In the genomic region with DNA sequence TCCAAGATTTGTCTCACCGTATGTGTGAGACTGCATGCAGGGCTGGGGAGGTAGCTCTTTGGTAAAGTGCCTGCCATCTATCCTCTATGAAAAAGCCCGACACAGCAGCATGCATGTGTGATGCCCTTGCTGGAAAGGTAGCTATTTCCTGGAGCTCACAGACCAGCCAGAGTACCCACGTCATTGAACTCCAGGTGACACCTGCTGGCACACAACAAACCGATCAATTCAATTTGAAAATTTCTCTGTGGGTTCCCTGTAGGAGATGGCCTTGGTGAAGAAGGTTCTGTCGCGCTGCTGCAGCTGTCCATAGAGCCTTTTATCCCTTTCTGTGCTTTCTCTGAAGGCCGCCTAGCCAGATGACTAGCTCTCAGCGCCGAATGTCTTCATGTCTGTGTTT, we compare ENCODE assay signal across 23 mouse cellular contexts.
DNase-seq lines count a peak whose midpoint lies in the region; ATAC-seq and TF ChIP-seq lines count a peak whose summit lies in the region.
"Had no signal": no experiment of that assay in that cellular context is flagged by ENCODE, and none has a peak within 500 bp of the region (broad histone marks: within the 10 kb centered on the region; RNA-seq: fewer than 3 reads in every experiment).

No protein-coding gene starts in this region.

- dilution Hi-C loops in CH12.LX (cut with MboI; ENCODE audit: extremely low pct_ligation_motif_present, extremely low pct_unique_long_range_greater_than_20kb, low sequenced_read_pairs) = no loop called here

- in situ Hi-C loops in CH12.LX (cut with MboI; ENCODE audit: low pct_ligation_motif_present, low pct_unique_long_range_greater_than_20kb, low sequenced_read_pairs) = no loop called here

- H3K9ac ChIP-seq in heart, adult 2 months (ENCODE audit: low read depth, low read length) = no peak overlapping the region
- H3K9ac ChIP-seq in liver, adult 2 months (ENCODE audit: low read depth, low read length) = no peak overlapping the region
- no peak overlapping the region for H3K9ac ChIP-seq in liver, embryonic 12.5 days
- no peak overlapping the region for H3K9ac ChIP-seq in CH12.LX (ENCODE audit: insufficient read depth, low read depth)
- H3K9ac ChIP-seq: embryonic facial prominence, embryonic 12.5 days; forebrain, embryonic 13.5 days; hindbrain, embryonic 13.5 days; limb, embryonic 12.5 days; liver, embryonic 14.5 days; lung, embryonic 15.5 days; midbrain, embryonic 12.5 days had no signal

- TF ChIP-seq RAD21 in CH12.LX (IDR thresholded peaks at IDR 0.05; ENCODE audit: low read depth, low read length) = peak; percentile 4

- H3K9me3 ChIP-seq in liver, embryonic 12.5 days (replicated peaks) = no peaks in the 10 kb centered on the region
- H3K9me3 ChIP-seq in CH12.LX (replicated peaks; ENCODE audit: low read length) = no peaks in the 10 kb centered on the region
- no peaks in the 10 kb centered on the region for H3K9me3 ChIP-seq in hindbrain, embryonic 10.5 days
- H3K9me3 ChIP-seq: embryonic facial prominence, embryonic 12.5 days; forebrain, embryonic 13.5 days; heart, embryonic 10.5 days; hindbrain, embryonic 13.5 days; limb, embryonic 12.5 days; lung, embryonic 15.5 days; midbrain, embryonic 12.5 days had no signal

- TF ChIP-seq POLR2A in heart, adult 2 months (IDR thresholded peaks at IDR 0.05; ENCODE audit: insufficient read depth, low read depth, low read length) = no peak
- no peak for TF ChIP-seq POLR2A in liver, adult 2 months (IDR thresholded peaks at IDR 0.05; ENCODE audit: extremely low read depth, insufficient read depth, low read length)
- no peak for TF ChIP-seq POLR2A in CH12.LX (IDR thresholded peaks at IDR 0.05; ENCODE audit: low read depth, low read length)

- no peak for TF ChIP-seq EP300 in heart, adult 2 months (IDR thresholded peaks at IDR 0.05; ENCODE audit: insufficient read depth, low read depth, low read length)
- TF ChIP-seq EP300 in CH12.LX (IDR thresholded peaks at IDR 0.05; ENCODE audit: low read length) = no peak

- peaks cover 2% of the 10 kb centered on the region; the same call in 1 of the 2 replicates for H3K4me1 ChIP-seq in heart, adult 2 months (ENCODE audit: control insufficient read depth, insufficient read depth, low read length)
- peaks cover 8% of the 10 kb centered on the region for H3K4me1 ChIP-seq in liver, adult 2 months (ENCODE audit: control insufficient read depth, insufficient read depth, low read length)
- H3K4me1 ChIP-seq in liver, embryonic 12.5 days = peaks cover 6% of the 10 kb centered on the region
- peaks cover 17 to 40% of the 10 kb centered on the region in 2 experiments for H3K4me1 ChIP-seq in CH12.LX (ENCODE audit: control insufficient read depth in 1 of 2, insufficient read depth in 2 of 2)
- H3K4me1 ChIP-seq in hindbrain, embryonic 10.5 days (replicated peaks) = peaks cover 21% of the 10 kb centered on the region
- H3K4me1 ChIP-seq: embryonic facial prominence, embryonic 12.5 days; forebrain, embryonic 13.5 days; lung, embryonic 15.5 days; midbrain, embryonic 12.5 days had no signal

- no peak for DNase-seq in heart, adult 2 months
- DNase-seq in heart, adult 18-20 months = no peak
- DNase-seq in liver, adult 2 months (ENCODE audit: extremely low read depth, low read depth, low spot score) = peak; percentile 68
- no peak for DNase-seq in CH12.LX (ENCODE audit: extremely low read depth)
- peak; percentile 29 for DNase-seq in splenic B cell, adult 2 months (ENCODE audit: low read depth, low spot score)
- DNase-seq in hindbrain, embryonic 10.5 days (ENCODE audit: low spot score) = no peak
- DNase-seq: B cell, adult 2 months; cerebellum, adult 9-11 months; gastrocnemius, postnatal 10 days; heart, postnatal 10 days; thymus, adult 2 months had no signal

- H3K4me3 ChIP-seq in heart, adult 2 months = no peak overlapping the region
- no peak overlapping the region for H3K4me3 ChIP-seq in liver, adult 2 months (ENCODE audit: insufficient read depth, low read depth, low read length)
- H3K4me3 ChIP-seq in liver, embryonic 12.5 days = no peak overlapping the region
- no peak overlapping the region for H3K4me3 ChIP-seq in CH12.LX (replicated peaks in 1 of 3; ENCODE audit: low read depth in 2 of 3, low read length in 2 of 3, poor library complexity in 1 of 3)
- H3K4me3 ChIP-seq in hindbrain, embryonic 10.5 days = no peak overlapping the region
- H3K4me3 ChIP-seq: embryonic facial prominence, embryonic 12.5 days; erythroblast, embryonic 14.5 days; forebrain, embryonic 13.5 days; heart, embryonic 10.5 days; hindbrain, embryonic 13.5 days; limb, embryonic 12.5 days; lung, embryonic 15.5 days; midbrain, embryonic 12.5 days had no signal

- no peaks in the 10 kb centered on the region for H3K36me3 ChIP-seq in heart, adult 2 months (ENCODE audit: control insufficient read depth, insufficient read depth, low read length)
- no peaks in the 10 kb centered on the region; the same call in 1 of the 2 replicates for H3K36me3 ChIP-seq in liver, adult 2 months (ENCODE audit: control insufficient read depth, insufficient read depth, low read length)
- peaks cover 8% of the 10 kb centered on the region; the same call in 1 of the 2 replicates for H3K36me3 ChIP-seq in liver, embryonic 12.5 days
- H3K36me3 ChIP-seq in CH12.LX (replicated peaks in 1 of 2; ENCODE audit: control insufficient read depth in 1 of 2, insufficient read depth in 1 of 2, low read length in 1 of 2) = peaks cover 8 to 64% of the 10 kb centered on the region in 2 experiments
- H3K36me3 ChIP-seq in splenic B cell, adult 2 months (ENCODE audit: control insufficient read depth, insufficient read depth, low read length, poor library complexity, severe bottlenecking) = peaks cover 2% of the 10 kb centered on the region; the same call in 1 of the 2 replicates
- peaks cover 19% of the 10 kb centered on the region; the same call in 1 of the 2 replicates for H3K36me3 ChIP-seq in hindbrain, embryonic 10.5 days
- H3K36me3 ChIP-seq: hindbrain, embryonic 13.5 days had no signal

- intact Hi-C loops in heart, adult 2 months (cut with DNase I) = no loop called here

- H3K4me2 ChIP-seq in liver, embryonic 12.5 days = no peak overlapping the region
- H3K4me2 ChIP-seq in CH12.LX (ENCODE audit: insufficient read depth, low read depth, poor library complexity, severe bottlenecking) = no peak overlapping the region
- H3K4me2 ChIP-seq: embryonic facial prominence, embryonic 12.5 days; forebrain, embryonic 13.5 days; hindbrain, embryonic 13.5 days; limb, embryonic 12.5 days; lung, embryonic 15.5 days; midbrain, embryonic 12.5 days had no signal

- peaks cover 3% of the 10 kb centered on the region; the same call in 1 of the 2 replicates for H3K79me2 ChIP-seq in heart, adult 2 months (replicated peaks; ENCODE audit: control insufficient read depth, insufficient read depth, low read length)
- peaks cover 16% of the 10 kb centered on the region; the same call in 1 of the 2 replicates for H3K79me2 ChIP-seq in liver, adult 2 months (ENCODE audit: control insufficient read depth, insufficient read depth, low read length)
- peaks cover 5% of the 10 kb centered on the region for H3K79me2 ChIP-seq in CH12.LX (replicated peaks; ENCODE audit: control insufficient read depth, extremely low read depth, insufficient read depth, poor library complexity, severe bottlenecking)

- ATAC-seq in liver, embryonic 12.5 days = no peak
- ATAC-seq: forebrain, embryonic 13.5 days; intestine, embryonic 16.5 days; Patski had no signal

- peak; percentile 24 for TF ChIP-seq CTCF in heart, adult 2 months (IDR thresholded peaks at IDR 0.05)
- TF ChIP-seq CTCF in liver, adult 2 months (IDR thresholded peaks at IDR 0.05; ENCODE audit: low read depth, low read length) = no peak
- no peak for TF ChIP-seq CTCF in CH12.LX (conservative IDR thresholded peaks at IDR 0.05 in 1 of 2, IDR thresholded peaks at IDR 0.05 in 1 of 2; ENCODE audit: low read depth in 2 of 2, low read length in 2 of 2)

- 83% methylated on average over 9 of the region's 9 CpGs for WGBS in heart, adult 2 months
- 45% methylated on average over 9 of the region's 9 CpGs for whole genome bisulfite sequencing in liver, adult 2 months
- 80% methylated on average over 9 of the region's 9 CpGs for WGBS in liver, embryonic 12.5 days (ENCODE audit: insufficient replicate concordance)
- WGBS in hindbrain, embryonic 10.5 days = 88% methylated on average over 9 of the region's 9 CpGs

- H3K27ac ChIP-seq in heart, adult 2 months = no peak overlapping the region
- no peak overlapping the region for H3K27ac ChIP-seq in liver, adult 2 months (replicated peaks; ENCODE audit: insufficient read depth, low read depth, low read length)
- no peak overlapping the region for H3K27ac ChIP-seq in liver, embryonic 12.5 days
- H3K27ac ChIP-seq in CH12.LX (ENCODE audit: insufficient read depth, low read depth) = no peak overlapping the region
- no peak overlapping the region for H3K27ac ChIP-seq in hindbrain, embryonic 10.5 days
- H3K27ac ChIP-seq: embryonic facial prominence, embryonic 12.5 days; forebrain, embryonic 13.5 days; heart, embryonic 10.5 days; hindbrain, embryonic 13.5 days; limb, embryonic 12.5 days; liver, embryonic 14.5 days; lung, embryonic 15.5 days; midbrain, embryonic 12.5 days had no signal

- H3K27me3 ChIP-seq in heart, adult 2 months (ENCODE audit: control insufficient read depth, insufficient read depth, low read length) = no peaks in the 10 kb centered on the region
- H3K27me3 ChIP-seq in liver, adult 2 months (ENCODE audit: control insufficient read depth, insufficient read depth, low read length) = no peaks in the 10 kb centered on the region
- no peaks in the 10 kb centered on the region for H3K27me3 ChIP-seq in liver, embryonic 12.5 days (replicated peaks)
- no peaks in the 10 kb centered on the region for H3K27me3 ChIP-seq in CH12.LX (replicated peaks)
- no peaks in the 10 kb centered on the region for H3K27me3 ChIP-seq in splenic B cell, adult 2 months (ENCODE audit: control insufficient read depth, insufficient read depth, low read length, poor library complexity, severe bottlenecking)
- H3K27me3 ChIP-seq in hindbrain, embryonic 10.5 days (ENCODE audit: insufficient read depth, poor library complexity, severe bottlenecking) = no peaks in the 10 kb centered on the region
- H3K27me3 ChIP-seq: embryonic facial prominence, embryonic 12.5 days; forebrain, embryonic 13.5 days; hindbrain, embryonic 13.5 days; limb, embryonic 12.5 days; lung, embryonic 15.5 days; midbrain, embryonic 12.5 days; Patski had no signal

TF ChIP-seq in CH12.LX, 34 proteins besides CTCF, POLR2A, EP300 and RAD21 (continues in another document):
- TF ChIP-seq KAT2A (IDR thresholded peaks at IDR 0.05; ENCODE audit: insufficient replicate concordance, low read length) = no peak
- no peak for TF ChIP-seq BHLHE40 (IDR thresholded peaks at IDR 0.05; ENCODE audit: low read depth, low read length)
- no peak for TF ChIP-seq MAX (IDR thresholded peaks at IDR 0.05; ENCODE audit: low read length)
- TF ChIP-seq MYC (IDR thresholded peaks at IDR 0.05; ENCODE audit: low read depth, low read length) = no peak
- TF ChIP-seq NRF1 (IDR thresholded peaks at IDR 0.05; ENCODE audit: low read depth, low read length) = no peak
- no peak for TF ChIP-seq GABPA (IDR thresholded peaks at IDR 0.05; ENCODE audit: insufficient replicate concordance, low read depth, low read length)
- TF ChIP-seq NELFE (IDR thresholded peaks at IDR 0.05; ENCODE audit: low read depth, low read length) = no peak
- TF ChIP-seq ZC3H11A (IDR thresholded peaks at IDR 0.05; ENCODE audit: low read depth, low read length) = no peak
- no peak for TF ChIP-seq E2F4 (IDR thresholded peaks at IDR 0.05; ENCODE audit: insufficient replicate concordance, low read depth, low read length)

Comparison
In these comparisons a context has a peak if more than half of its experiments do, and no peak if none do; other contexts are left out.
1. DNase-seq: peak in liver, adult 2 months (single experiment) and splenic B cell, adult 2 months (single experiment); none in heart, adult 2 months (0 of 2), heart, adult 18-20 months (0 of 2), CH12.LX (single experiment) and hindbrain, embryonic 10.5 days (single experiment).